Mouse (Mus musculus) left cerebral cortex, adult 8-10 months (tissue): ENCODE data around the gene Cpa1. TPM values are rescaled to one million over a fixed set of nuclear protein-coding genes. Genes with fewer than 3 reads are reported as not detected.
A peak's percentile ranks its signal among the peaks of the same experiment; 100 is the strongest.

Experiments
- DNase-seq, 2 experiments: peaks; one replicate each; pipeline ENCODE4 v3.0.0; 2022; ENCODE audit warnings: low spot score in 2 of 2
- total RNA-seq, 4 experiments: library from RNA; stranded (reverse); gene quantifications; 2 replicates each; pipeline ENCODE4 v1.2.4; 2022

The Cpa1 gene
- total RNA-seq, 4 experiments from 2014 or later: not detected

- DNase-seq: no peak
Measured at GRCm38 (mm10) chr6:30673764-30674561, 34.9 kb downstream of the Cpa1 start.

GRCm38 (mm10) chr6:30674714-30675280 lies 35.8 kb downstream of the Cpa1 start:
- no peak for DNase-seq

GRCm38 (mm10) chr6:30675281-30675771 lies 36.3 kb downstream of the Cpa1 start:
- DNase-seq: no peak

- DNase-seq: no peak
Measured at GRCm38 (mm10) chr6:30676506-30676905, 37.5 kb downstream of the Cpa1 start.

- DNase-seq: no peak
Measured at GRCm38 (mm10) chr6:30677591-30677990, 38.6 kb downstream of the Cpa1 start.

- DNase-seq: no peak
Measured at GRCm38 (mm10) chr6:30678482-30678881, 39.5 kb downstream of the Cpa1 start.

GRCm38 (mm10) chr6:30679567-30679966 lies 40.5 kb downstream of the Cpa1 start:
- no peak for DNase-seq

- DNase-seq: no peak
Measured at GRCm38 (mm10) chr6:30680442-30680841, 41.4 kb downstream of the Cpa1 start.

GRCm38 (mm10) chr6:30681935-30682900 lies 43.2 kb downstream of the Cpa1 start:
- DNase-seq: peak in 1 of 2 experiments; percentile 63

- DNase-seq: no peak
Measured at GRCm38 (mm10) chr6:30684570-30684969, 45.6 kb downstream of the Cpa1 start.

GRCm38 (mm10) chr6:30687198-30687597 lies 48.2 kb downstream of the Cpa1 start:
- no peak for DNase-seq

GRCm38 (mm10) chr6:30692826-30693225 lies 53.8 kb downstream of the Cpa1 start:
- DNase-seq: no peak

GRCm38 (mm10) chr6:30693350-30693991 lies 54.5 kb downstream of the Cpa1 start, which contains the start of gene Cep41:
TSS of gene Cep41 (minus strand) at chr6:30693749.
- peak; percentile 97 to 99 for DNase-seq

GRCm38 (mm10) chr6:30694209-30694608 lies 55.2 kb downstream of the Cpa1 start:
- DNase-seq: peak in 1 of 2 experiments; percentile 42

Other genes starting within 250 kb of the Cpa1 start
- 10 to 100 TPM; 25.5 to 30.3 (median 26.7) TPM for gene Zc3hc1, start 248.2 kb upstream of the Cpa1 start, total RNA-seq
- 100 to 1,000 TPM in 1 of 4 experiments, 10 to 100 TPM in 3; 86.0 to 101 (median 90.6) TPM for gene Klhdc10, start 237.3 kb upstream of the Cpa1 start, total RNA-seq
- 10 to 100 TPM; 22.8 to 25.2 (median 24.0) TPM for gene Tmem209, start 129.4 kb upstream of the Cpa1 start, total RNA-seq
- gene Ssmem1, start 129.4 kb upstream of the Cpa1 start, total RNA-seq: 1 to 10 TPM in 1 of 4 experiments, under 1 TPM in 3; 0.58 to 1.1 (median 0.86) TPM
- gene Cpa2, start 97.6 kb upstream of the Cpa1 start, total RNA-seq: 1 to 10 TPM; 1.2 to 4.0 (median 2.1) TPM
- gene Cpa4, start 70.8 kb upstream of the Cpa1 start, total RNA-seq: under 1 TPM; 0.17 to 0.39 (median 0.18) TPM
- not detected for gene Cpa5, start 28.2 kb upstream of the Cpa1 start, total RNA-seq
- gene Cep41, start 54.5 kb downstream of the Cpa1 start, total RNA-seq: 1 to 10 TPM; 4.9 to 6.6 (median 6.1) TPM
- gene Mest, start 84.3 kb downstream of the Cpa1 start, total RNA-seq: 100 to 1,000 TPM in 1 of 4 experiments, 10 to 100 TPM in 3; 66.1 to 109 (median 76.2) TPM